Mouse (Mus musculus): ENCODE measurements at regions not wholly inside any gene's neighbourhood (a gene's known extent, or its start where the extent isn't known, plus 50 kb on each side); places are given as distances from the start of the nearest gene placed in this dataset.

DNA sequence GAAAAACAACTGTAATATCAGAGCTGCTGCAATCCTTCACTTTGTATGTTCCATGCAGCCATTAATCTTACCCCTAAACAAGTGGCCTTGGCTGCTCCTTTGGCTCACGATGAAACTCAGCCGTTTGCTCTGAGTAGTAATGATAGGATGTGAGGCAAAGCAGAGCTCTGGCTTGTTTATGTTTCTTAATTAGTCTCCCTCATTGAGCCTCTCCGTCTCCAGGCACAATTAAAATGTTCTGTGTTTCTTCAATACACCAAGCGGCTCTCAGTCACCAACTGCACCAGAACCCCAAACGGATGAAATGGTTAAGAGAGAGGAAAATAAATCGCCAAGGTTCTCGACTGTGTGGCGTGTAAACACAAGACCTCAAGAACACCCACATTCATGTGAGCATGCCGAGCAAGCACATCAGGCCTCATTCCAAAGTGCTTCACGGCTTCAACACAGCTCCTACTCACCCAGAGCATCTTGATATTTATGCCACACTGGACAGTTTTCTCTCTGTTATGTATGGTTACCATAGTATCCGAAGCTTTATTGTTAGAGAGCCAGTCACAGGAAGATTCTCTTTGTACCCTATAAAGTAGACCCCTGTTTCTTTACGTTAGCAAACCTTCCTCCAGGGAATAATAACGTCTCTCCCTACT lies 280.4 kb downstream of the Lyplal1 start:
- DNase-seq (ENCODE audit: low read depth, low spot score) = no peak

DNA sequence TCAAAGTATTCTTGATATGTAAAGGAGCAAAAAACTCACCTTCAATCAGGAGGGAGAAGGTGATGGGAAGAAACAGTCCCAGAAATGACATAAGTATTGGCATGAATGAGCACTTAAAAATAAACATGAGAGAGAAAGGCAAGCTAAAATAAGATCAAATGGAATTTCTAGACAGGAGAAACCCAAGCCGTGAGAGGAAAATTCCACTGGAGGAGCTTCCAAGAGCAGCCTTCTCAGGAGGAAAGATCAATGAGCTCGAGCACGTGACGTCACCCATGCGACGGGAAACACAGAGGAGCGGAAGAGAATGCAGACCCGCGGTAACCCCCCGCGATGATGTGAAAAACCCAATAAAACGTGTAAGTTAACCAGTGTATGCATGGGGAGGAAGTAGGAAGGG lies 274.6 kb downstream of the Lyplal1 start:
- DNase-seq (ENCODE audit: low read depth, low spot score) = no peak

DNA sequence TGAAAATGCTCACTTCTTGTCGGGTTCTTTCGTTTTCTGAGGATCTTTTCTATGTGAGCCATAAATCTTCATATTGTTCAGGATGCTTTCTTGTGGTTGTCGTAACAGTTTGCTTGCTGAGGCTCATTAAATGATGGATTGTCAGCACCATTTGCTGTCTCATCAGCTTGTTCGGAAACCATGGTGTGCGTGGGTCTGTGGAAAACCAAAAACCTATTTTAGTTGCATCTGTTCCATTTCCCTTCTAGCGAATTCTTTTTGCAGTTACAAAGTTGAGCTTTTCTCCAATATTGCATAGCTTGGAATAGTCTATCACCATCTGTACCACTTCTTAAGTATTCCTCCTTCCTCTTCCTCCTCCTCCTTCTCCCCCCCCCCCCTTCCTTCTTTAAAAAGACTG lies 269.9 kb downstream of the Lyplal1 start:
- no peak for DNase-seq (ENCODE audit: low read depth, low spot score)

DNA sequence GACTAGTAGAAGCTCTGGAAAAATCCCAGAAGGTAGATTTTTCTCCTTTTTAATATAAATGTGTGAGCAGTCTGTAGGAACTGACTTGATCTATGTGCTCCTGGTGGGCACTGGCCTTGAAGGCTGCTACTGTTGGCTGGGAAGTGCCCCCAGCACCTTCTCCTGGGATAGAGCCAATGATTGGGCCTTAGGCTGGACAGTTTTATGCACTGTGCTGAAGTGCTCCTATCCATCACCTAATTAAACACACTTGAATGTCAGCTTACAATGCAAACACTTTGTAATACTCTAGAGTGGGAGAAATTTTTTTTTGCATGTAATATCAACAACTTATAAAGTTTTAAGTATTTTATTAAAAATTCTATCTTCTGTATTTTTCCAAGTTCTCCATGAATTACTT lies 266.5 kb downstream of the Lyplal1 start:
- DNase-seq (ENCODE audit: low read depth, low spot score) = no peak

DNA sequence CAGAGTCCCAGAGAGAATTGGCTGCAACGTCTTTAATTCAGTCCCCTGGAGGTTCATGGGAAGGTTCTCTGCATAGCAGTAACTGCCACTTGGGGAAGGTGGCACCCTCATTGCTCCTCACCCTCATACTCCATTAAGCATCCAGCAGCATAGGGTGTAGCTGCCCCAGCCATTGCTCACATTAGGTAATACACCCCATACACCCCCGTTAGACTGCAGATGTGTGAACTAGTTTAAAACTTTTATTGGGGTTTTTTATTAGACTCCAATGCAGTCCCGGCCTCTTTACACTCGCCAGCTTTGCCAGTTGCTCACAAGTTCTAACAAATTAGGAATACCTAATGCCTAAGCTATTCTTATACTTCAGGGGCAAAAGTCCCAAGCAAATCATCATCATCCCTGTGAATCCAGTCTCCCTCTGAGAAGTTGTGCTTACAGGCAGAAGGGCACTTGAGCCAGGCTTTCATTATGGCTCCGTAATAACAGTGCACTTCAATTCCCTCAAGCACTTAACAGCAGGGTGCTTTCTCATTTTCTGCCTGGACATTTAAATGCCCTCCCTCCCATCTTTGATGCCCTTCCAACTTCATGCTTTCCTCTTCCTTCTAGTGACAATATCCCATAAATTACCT lies 265.7 kb downstream of the Lyplal1 start:
- DNase-seq (ENCODE audit: low read depth, low spot score) = no peak

DNA sequence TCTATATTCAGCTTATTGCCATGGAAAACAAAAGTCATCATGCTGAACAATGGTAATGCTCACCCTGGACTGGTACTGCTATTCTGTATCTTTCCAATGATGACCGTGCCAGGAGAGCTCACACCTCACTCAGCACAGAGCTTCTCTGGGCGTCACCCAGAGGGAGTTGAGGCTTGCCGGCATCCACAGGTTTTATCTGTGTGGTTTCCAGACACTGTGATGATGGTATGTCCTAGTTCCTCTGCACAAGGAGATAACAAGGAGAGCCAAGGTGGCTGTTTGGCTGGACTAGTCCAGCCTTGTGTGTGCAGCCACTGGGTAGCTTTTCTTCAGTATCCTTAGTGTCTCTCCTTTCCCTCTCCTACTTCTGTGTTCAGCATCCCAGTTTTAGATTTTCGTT lies 255.4 kb downstream of the Lyplal1 start:
- DNase-seq (ENCODE audit: low read depth, low spot score) = no peak

DNA sequence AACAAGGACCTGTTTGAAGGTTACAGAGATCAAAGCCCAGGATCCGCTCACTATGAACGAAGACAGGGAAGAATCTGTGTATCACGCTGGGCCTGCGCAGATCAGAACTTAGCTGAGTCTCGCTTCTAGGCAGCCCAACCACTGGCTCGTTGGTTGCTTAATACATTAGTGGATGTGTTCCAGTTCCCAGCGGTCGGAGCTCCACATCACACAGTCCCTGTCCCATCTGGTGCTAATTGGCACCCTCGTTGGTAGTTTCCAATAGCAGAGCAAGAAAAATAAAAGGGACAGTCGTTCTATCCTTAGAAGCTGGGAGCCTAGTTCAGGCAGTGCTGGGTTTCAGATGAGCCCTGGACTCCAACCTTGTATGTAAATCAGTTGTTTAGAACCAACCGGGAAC lies 251.2 kb downstream of the Lyplal1 start:
- DNase-seq (ENCODE audit: low read depth, low spot score) = no peak

DNA sequence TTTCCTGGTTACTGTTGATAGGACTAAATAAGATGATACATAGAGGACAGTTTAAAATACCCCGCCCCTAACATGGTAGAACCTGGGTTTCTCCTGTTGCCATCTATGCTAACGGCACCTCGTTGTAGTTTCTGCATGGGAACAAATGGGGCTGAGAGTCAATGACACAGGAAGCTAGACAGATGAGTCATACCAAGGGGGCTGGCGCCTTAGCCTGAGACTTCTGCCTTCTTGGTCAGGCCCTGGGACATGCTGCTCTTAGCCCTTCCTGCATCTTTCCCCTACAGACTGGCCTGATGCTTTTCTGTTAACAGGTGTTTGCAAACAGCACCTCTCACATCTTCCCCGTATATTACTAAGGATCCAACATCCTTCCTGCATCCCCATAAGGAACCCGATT lies 250.5 kb downstream of the Lyplal1 start:
- no peak for DNase-seq (ENCODE audit: low read depth, low spot score)

DNA sequence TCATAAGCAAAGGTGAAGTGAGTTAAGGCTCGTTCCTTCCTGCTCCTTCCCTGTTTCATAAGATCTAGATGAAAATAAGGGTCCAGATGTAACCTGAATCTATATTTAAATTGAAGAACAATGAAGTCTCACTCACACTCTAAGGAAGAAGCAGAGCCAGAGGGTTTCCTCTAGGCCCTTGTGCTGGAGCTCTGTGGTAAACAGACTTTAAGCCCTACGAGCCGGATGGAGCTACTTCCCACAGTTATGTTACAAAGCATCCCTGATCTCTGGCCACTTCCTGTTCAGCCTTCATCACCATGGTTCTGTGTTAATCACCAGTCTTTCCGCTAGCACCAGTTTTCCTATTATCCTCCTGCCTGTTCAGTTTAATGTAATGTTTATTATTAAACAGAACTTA lies 250.1 kb downstream of the Lyplal1 start:
- DNase-seq (ENCODE audit: low read depth, low spot score) = no peak

DNA sequence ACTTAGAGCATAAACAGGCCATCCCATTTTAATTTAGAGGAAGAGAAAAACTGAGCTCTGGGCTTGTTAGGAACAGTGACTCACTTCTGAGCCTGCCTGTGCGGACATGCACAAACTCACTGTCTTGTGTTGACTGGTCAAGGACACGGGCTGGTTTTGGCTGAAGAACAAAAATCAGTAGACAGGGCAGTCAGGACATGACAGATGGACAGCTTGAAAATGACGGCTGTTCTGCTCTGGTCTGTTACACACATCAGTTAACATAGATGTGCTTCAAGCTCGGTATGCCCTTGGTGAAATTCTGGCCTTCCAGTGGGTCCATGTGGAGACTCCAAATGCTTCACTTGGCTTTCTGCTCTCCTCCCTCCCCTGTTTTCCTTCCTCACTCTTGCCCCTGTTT lies 248.4 kb downstream of the Lyplal1 start:
- DNase-seq (ENCODE audit: low read depth, low spot score) = no peak

DNA sequence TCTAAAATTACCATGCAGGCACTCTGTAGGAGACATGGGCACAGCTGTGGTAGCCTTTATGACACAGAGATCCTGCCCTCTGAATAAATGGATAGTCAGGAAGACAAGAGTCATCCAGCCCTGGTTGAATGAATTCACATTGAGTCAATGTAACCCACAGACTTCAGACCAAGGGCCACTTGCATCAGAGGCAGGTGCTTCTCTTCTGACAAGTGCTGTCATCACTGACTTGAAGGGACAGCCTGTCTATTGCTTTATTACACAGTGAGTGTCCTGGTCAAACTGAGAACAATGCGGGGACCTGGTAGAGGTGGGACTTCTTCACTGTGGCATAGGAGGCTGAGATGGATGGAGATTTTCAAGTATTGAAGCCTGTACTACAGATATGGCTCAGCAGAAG lies 230.1 kb downstream of the Lyplal1 start:
- DNase-seq (ENCODE audit: low read depth, low spot score) = no peak

DNA sequence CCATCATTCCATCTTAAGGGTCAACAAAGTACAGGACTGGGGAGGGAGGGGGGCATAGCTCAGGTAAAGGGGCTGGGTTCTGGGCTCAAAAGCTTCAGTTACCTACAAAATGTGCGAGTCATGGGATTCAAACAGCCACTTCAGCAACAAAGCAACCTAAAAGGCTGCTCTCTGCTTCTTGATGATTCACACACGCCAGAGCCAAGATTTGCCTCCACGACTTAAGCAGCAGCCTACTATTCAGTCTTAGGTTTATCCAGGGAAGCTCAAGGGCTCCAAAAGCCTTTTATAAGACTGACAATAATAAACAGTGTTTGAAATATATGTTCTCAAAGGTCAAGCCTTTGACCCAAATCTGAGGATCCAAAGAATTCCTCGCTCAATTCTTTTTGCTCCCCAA lies 225.3 kb downstream of the Lyplal1 start:
- DNase-seq (ENCODE audit: low read depth, low spot score) = no peak

DNA sequence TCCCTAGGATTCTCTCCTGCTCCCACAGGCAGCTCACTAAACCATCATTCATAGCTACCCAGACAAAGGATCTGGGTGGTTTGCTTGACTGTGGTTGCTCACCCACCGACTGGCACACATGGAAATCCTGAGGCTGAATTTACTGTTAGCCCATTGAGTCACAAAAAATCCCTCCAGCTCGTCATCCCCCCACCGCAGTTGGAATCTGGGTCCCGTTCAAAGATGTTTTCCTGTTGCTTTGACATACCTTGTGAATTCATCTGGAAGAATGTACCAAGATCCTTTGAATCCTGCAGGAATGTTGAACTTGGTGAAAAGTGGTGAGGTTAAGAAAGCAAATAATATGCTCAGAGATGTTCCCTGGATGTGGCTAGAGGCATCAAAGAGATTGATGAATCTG lies 223.7 kb downstream of the Lyplal1 start:
- no peak for DNase-seq (ENCODE audit: low read depth, low spot score)

DNA sequence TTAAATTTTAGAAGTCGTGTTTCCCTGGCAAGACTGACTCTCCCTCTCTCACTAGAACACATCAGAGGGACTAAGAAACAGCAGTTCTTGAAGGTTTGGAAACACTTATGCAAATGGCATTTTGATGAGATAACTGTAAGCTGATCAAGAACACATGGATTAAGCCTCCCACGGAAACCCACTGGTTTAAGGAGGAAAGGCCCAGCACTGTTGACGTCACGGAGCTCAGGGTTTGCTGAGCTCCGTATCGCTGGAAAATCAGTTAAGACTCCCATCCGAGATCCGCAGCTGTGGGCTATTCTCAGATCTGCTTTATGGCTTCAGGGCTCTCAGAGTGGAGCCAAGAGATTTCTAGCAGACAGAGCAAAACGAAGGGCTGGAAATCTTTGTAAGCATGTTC lies 218.6 kb downstream of the Lyplal1 start:
- DNase-seq (ENCODE audit: low read depth, low spot score) = no peak

DNA sequence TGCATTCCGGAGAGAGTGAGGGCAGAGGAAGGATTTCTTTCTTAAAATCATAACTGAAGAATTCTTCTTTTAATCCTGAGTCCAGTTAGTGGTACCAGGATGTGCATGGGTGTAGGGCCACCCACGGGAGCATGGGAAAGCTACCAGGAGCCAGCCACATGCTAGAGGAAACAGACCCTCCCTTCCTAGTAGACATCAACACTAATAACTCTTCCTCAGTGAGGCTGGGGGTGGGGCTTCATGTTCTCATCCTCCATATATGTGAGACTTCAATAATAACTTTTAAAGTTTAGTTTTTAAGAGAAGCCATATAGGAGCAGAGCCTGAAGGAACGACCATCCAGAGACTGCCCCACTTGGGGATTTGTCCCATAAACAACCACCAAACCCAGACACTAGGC lies 216.8 kb downstream of the Lyplal1 start:
- no peak for DNase-seq (ENCODE audit: low read depth, low spot score)

DNA sequence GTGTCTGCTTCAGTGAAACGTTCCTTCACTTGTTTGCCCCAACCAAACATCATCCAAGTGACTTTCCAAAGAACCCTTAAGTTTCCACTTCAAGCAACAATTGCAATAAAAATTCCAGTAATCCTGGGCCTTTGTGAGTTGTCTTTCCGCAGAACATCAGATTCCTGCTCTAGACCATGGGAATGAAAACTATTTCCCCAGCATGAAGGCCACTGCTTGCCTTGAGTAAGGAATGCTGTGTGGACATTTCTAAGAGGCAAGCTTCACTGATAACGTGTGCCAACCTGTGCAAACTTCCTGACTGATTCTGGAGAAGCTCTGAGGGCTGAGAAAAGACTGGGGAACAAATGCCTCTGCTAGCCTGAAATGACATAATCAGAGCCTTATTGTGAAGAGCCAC lies 214.7 kb downstream of the Lyplal1 start:
- no peak for DNase-seq (ENCODE audit: low read depth, low spot score)

DNA sequence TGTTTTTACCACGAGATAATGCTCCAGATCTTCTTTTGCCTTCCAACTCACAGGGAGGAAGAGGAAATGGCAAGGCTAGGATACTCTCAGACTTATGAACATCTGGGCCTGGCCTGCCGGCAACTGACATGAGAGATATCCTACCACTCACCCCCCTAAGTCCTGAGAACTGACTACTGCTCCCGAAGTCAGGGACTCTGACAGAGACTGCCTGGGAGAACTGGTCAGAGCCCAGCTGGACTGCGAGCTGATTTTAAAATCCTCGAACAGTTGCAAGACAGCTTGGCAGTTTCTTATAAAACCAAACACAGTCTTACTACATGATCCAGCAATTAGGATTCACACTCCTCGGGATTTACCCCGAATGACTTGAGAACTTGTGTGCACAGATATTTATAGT lies 211.4 kb downstream of the Lyplal1 start:
- no peak for DNase-seq (ENCODE audit: low read depth, low spot score)

DNA sequence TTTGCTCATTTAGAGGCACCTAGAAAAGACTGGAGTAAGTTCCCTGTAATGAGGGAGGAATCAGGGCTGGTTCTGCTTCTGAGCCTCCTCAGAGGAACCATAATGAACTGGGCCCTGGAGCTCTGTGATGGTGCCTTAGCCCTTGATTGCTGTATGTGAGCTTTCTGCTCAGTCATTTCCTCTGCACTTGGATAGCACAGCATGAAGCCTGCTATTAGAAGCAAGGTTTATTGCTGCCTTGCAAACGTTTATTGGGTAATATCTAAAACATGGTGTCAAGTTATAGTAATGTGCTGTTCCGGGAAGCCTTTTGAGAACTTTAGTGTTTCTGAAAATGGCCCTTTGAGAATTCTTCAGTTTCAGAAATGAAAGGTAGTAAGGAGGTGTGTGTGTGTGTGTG lies 201.5 kb downstream of the Lyplal1 start:
- no peak for DNase-seq (ENCODE audit: low read depth, low spot score)

DNA sequence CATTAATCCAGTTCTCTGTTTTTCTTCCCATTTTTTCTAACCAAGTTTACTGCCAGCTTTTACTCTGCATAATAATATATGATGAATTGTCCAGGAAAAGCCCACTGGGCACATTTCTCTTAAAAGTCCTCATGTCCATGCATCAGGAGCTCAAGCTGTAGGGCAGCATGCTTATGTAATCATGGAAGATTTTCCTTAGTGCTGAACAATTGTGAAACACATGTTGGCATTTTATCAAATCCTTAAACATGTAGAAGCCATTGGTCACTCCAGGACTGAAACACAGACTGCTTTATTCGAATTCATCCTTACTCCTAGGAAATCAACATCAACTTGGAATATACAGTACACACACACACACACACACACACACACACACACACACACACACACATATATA lies 198.4 kb downstream of the Lyplal1 start:
- DNase-seq (ENCODE audit: low read depth, low spot score) = no peak

DNA sequence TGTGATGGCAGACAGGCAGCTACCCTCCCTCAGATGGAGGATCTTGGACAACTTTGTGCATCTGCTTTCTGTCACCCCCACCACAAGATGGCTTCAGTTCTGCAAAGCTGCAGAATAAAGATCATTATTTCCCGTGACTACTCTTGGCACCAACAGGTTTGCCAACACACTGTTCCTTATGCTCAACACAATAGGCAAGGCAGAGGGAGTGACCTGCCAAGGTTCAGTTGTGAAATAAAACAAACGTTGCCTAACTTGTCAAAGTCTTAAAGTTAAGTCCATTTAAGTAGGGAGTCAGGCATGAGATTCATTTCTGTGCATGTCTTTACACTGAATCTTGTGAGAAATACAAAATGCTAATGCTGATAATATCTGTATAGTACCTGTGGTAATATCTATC lies 193.4 kb downstream of the Lyplal1 start:
- DNase-seq (ENCODE audit: low read depth, low spot score) = no peak

DNA sequence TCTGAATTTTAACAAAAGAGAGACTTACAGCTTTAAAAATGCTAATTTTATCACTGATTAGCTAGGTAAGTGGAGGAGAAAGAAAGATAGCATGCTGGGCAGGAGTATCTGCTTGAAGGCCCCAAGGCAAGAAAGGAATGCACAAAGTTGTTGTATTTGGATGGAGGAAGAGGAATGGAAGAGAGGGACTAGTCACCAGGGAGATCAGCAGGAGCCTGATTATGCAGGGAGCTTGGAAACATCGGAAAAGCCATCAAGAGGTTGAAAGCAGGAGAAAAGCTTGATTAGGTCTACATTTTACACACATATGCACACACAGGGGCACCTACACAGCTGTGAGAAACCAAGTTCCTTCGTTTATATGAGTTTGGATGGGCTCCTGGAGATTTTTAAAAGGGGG lies 188.1 kb downstream of the Lyplal1 start:
- no peak for DNase-seq (ENCODE audit: low read depth, low spot score)

DNA sequence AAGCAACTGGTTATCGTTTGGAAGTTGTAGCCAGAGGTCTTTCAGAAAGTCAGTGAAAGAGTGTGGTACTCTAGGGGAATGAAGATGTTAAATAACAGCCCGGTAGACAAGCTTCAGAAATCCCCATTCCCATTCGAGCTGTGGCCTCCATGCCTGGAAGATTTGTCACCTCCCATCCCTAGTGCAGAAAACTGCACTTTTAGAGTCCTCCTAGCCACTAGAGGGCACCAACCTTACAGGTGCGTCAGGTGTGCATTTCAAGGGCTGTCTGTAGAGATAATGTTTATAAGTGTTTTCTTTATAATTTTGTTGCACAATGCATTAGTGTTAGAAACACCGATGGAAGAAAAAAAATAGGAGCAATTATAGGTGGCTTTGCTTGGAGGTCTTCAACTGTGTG lies 187.3 kb downstream of the Lyplal1 start:
- no peak for DNase-seq (ENCODE audit: low read depth, low spot score)

DNA sequence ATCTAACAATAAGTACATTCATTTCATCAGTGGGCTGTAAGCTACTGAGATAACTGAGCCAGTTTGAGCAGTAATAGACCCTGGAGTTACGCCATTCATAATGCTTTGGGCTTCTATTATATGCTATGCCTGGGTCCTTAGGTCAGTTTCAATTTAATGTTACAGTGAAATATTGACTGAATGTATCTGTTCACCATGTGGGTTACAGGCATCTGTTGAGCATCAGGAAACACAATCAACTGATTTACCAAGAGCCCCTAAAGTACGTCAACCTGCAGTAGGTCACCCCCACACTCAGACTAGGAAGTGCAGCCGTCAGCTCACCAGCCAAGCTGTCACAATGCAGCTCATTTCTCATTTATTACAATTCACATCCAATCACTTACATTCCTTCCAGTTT lies 183.5 kb downstream of the Lyplal1 start:
- DNase-seq (ENCODE audit: low read depth, low spot score) = no peak

DNA sequence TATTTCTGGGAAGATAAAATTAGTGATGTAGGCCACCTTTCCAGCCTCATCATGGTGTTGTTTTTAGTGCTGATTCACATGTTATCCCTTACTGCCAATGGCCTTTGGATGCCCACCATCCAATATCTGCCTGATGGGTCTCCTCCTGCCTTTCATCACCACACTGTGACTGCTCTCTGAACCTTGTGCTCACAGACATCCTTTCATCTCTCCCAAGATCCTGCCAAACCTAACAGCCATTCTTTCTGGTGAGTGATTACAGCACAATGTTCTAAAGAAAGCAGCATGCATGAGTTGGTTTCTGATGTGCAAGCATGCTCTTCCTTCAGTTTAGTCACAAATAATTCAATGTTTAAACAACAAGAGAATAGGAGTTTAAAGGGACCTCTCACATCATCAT lies 180.1 kb downstream of the Lyplal1 start:
- no peak for DNase-seq (ENCODE audit: low read depth, low spot score)
